Mouse (Mus musculus) embryo, embryonic 9.5 days (tissue): Measurements from ENCODE around the gene Ap3s2.
A peak's percentile ranks its signal among the peaks of the same experiment; 100 is the strongest.

Experiments
- DNase-seq: peaks from one replicate; pipeline ENCODE4 v3.0.0-alpha.2; 2017; ENCODE audit errors: extremely low spot score

Ap3s2 gene

DNA sequence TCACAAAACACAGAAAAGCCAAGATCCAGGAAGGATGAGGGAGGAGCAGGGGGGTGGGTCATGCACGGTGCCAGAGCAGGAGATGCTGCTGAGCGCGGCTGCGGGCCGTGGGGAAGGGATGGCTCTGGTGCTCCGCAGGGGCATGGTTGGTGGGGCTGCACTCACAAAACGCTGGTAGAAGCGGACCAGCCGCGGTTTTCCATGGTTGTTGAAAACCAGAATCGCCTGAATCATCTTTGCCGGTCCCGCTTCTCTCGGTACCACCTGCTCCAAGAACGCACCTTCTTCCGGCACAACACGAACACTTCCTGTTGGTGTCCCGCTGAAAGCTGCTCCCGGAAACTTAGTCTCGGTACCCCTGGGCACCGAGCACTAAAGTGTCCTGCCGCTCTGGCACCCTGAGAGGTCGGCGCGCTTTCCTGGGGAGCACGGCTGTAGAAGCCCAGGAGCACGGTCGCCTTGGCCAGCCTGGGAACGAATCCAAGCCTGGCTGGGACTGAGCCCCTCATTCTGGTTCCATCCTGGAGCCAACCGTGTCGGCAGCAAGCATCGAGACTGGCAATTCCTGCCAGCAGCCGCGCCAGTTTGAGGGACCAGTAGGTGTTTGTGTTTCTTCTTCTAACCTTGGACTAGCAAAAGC is at the start of gene Ap3s2:
TSS of gene Ap3s2 (minus strand) at position 306 of the 640 bp plus-strand sequence.
- peak; percentile 92 for DNase-seq

DNA sequence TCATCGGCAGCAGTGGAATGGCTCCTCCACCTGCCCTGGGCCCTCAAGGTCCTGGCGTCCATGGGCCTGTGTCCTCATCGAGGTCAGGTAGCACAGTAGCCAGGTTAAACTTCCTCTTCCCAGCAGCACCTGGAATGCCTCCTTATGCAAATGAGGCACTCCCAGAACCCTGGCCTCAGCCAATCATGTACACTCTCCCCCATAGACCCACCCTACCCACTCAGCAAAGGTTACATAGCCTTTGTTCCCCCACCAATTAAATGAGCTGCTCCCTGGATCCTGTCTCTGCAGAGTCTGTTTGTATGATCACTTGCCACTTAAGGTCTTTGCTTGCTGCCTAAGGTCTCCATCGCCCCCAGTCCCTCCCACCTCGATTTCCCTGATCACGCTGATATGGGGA is 47.9 kb upstream of the Ap3s2 start:
- DNase-seq = no peak

DNA sequence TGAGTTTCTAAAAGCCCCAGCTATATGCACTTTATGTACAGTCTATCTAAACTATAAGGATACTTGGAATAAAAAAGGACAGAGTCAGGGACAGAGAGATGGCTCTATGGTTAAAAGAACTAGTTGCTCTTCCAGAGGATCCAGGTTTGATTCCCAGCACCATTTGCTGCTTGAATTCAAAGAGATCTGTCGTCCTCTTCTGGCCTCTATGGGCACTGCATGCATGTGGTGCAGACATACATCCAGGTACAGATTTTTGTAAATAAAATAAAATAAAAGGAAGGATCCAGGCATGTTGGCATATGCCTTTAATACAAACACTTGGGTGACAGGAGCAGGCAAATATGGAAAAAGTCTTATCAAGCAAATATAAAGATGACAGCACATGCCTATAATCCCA is 41.2 kb upstream of the Ap3s2 start:
- DNase-seq = no peak

DNA sequence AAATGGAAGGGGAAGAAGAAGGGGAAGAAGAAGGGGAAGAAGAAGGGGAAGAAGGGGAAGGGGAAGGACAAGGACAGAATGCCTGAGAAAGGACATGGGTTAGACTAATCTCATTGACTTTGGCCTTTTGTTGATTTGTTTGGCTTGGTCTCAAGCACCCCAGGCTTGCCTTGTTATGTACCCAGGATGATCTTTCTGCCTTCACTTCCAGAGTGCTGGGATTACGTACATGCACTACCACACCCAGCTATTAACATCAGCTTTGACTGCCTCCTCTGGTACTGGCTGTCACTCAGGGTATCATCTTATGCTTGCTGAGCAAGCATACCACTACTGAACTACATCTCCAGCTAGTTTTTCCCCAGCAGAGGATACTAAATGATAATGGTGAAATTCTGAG is 35.7 kb upstream of the Ap3s2 start:
- no peak for DNase-seq

DNA sequence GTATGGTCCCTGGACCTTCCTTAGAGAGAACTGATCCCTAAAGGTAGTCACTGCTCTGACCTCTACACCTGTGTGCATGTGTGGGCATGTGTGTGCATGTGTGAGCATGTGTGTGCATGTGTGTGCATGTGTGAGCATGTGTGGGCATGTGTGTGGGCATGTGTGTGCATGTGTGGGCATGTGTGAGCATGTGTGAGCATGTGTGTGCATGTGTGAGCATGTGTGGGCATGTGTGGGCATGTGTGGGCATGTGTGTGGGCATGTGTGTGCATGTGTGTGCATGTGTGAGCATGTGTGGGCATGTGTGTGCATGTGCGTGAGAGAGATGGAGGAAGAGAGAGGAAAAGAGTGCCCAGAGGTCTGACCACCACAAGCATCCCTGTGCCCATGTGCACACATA is 34.4 kb upstream of the Ap3s2 start:
- no peak for DNase-seq

DNA sequence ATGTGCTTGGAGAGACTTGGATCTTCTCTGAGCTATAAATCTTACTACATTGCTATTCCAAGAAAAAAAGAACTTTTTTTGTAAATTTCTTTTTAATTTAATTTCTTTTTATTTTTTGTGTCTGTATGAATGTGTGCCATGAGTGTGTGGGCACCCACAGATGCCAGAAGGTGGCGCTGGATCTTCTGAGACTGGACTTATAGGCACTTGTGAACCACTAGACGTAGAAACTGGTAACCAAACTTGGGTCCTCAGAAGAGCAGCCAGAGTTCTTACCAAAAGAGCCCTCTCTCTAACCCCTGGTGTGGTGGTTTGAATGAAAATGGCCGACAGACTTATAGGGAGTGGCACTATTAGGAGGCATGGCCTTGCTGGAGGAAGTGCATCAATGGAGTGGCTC is 30.6 kb upstream of the Ap3s2 start:
- no peak for DNase-seq

DNA sequence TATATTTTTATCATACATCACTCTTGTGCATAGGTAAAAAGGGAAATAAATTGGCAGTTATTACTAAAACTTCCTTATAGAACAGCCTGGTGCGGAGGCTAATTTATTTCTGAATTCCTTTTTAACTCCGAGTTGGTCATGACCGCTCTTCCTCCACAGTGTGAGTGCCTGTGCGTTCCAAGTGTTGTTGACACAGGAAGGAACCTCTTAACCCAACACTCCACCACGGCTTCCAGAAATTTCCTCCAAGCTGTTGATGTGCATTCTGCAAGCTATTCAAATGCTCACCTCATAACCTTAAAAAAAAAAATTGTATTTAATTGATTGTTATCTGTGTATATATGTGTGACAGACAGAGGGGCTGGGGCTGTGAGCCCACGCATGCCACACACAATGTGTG is 29.8 kb upstream of the Ap3s2 start:
- no peak for DNase-seq

DNA sequence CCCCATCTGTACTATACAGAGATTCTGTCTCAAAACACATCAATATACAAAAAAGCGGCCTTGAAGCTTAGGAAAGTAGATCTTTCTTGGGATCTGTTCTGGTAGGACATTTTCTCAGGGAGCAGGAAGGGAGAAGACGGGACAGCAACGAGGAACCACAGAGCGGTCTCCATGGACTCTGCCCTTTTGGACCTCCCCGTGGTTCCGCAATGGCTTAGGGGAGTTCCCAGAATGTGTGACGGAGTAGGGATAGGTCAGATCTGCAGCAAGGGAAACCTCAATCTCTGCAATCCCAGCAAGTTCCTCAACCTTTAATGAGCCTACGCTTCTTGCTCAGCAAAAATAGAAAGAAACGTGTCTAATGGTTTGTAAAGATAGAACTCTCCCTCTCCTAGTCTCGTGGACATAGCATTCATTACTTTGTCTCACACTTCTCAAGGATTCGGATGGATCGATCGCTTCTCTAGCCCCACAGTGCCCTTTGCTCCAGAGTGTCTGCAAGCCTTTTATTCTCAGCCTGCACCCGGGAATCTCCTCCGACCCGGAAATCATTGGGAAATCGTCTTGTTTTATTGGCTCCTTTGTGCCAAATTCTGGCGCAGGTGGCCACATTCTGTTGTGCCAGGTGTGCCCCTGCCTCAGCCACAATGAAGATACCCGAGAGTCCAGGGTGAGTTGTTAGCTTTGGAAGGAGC is 15.2 kb upstream of the Ap3s2 start:
- peak; percentile 43 for DNase-seq

DNA sequence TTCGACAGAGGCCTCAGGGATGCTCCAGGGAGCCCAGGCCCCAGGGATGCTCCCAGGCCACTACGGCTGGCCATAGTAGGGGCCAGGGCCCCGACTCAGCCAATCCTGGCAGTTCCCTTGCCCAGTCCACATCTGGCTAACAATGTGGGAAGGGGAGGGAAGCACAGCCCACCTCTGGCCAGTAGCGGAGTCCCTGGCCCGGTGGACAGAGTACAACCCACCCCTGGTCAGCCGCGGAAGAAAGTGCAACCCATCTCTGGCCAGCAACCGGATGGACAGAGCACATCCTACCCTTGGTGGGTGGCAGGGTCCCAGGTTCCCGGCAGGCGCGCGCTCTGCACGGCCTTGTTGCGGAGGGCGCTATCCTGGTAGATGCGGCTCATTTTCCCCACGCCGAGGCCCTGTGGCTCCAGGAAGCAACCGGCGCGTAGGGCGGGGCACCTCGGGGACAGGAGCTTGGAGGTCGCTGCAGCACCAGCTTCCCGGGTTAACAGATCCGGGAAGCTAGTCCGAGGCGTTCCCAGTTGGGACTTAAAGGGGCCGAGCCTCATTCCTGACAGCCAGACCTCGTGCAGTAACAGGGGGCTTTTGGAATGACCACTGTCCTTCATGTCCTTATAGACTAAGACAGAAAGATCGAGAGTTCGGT is 14.5 kb upstream of the Ap3s2 start, which contains the start of gene Arpin:
TSS of gene Arpin (minus strand) at position 498 of the 649 bp plus-strand sequence.
- DNase-seq = peak; percentile 80

DNA sequence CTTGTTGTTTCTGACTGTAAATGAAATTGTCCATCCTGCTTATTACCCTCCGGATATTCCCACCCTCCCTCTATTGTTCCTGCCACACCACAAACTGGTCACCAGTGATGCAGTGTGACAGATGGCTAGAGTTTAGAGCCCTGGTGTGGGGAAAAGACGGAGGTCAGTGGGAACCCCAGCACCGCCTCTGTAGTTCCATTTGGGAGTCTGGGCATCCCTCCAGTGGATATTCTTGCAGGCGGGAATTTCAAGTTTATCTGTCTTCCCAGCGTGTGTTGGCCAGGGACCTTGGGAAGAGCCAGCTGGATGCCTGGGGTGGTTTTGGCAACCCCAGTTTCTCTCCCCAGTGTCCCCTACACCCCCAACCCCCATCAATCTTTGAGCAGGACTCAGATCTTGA is 14.0 kb upstream of the Ap3s2 start:
- DNase-seq = no peak

DNA sequence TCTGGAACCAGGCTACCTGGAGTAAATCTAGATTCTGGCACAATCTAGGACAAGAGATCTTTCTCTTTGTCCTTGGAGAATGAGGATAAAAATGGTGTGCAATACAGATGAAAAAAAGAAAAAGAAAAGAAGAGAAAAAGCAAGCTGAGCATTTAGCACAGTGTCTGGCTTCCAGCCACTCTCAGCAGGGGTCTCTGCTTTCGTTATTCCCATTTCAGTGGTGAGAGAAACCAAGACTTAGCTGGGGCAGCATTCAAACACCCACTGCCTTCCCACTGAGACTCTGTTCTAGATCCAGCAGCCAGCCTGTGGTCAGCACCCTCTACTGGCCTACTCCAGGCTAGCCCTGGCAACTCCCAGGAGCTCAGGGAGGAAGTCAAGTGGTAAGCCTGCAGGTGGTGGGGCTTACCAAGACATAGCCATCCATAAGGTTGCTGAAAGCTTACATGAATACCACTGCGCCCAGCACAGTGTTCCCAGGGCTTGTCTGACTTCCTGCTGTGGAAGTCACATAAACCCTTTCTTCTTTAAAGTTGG is 8.1 kb upstream of the Ap3s2 start:
- no peak for DNase-seq

DNA sequence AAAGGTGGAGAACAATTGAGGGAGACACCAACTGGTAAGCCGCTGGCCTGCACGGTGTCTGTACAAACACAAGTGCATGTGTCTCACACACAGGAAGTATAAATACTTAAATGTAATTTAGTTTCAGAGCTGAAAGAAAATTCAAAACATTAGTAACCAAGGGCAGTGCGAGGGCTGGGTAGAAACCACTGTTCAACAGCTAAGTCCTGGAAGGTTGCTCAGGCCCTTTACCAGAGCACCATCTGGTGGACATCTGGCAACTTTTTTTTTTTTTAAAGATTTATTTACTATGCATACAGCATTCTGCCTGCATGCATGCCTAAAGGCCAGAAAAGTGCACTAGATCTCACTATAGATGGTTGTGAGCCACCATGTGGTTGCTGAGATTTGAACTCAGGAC is 5.9 kb downstream of the Ap3s2 start:
- DNase-seq = peak; percentile 27

DNA sequence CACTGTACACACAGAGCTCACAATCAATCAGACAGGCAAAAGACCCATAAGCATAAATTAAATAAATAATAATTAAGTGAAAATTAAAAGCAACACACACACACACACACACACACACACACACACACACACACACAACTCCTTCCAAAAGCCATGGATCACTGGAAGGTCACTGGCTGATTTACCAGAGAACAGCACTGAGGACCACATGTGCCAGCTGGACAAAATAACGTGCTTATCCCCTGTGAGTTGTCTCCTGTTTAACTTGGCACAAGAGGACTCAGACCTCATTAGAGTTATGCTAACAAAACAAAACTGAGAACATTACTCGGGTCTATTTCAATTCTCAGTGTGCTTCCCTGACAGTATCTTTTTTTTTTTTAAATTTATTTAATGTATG is 13.1 kb downstream of the Ap3s2 start:
- DNase-seq = no peak

DNA sequence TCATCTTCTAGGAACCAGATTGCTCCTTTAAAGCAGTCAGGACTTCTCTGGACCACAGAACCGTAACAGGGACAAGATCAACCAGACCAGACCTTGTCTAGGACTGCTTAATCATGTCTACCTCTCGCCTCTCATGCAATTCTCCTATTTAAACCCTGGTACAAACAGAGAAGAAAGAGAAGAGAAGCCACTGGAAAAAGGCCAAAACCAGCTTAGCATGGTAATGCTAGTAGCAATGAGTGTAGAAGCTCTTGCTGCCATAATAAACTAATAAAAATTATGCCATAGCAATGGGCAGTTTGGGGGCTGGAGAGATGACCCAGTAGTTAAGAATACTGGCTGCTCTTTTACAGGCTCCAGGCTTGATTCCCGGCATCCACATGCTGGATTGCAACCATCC is 13.5 kb downstream of the Ap3s2 start:
- no peak for DNase-seq

DNA sequence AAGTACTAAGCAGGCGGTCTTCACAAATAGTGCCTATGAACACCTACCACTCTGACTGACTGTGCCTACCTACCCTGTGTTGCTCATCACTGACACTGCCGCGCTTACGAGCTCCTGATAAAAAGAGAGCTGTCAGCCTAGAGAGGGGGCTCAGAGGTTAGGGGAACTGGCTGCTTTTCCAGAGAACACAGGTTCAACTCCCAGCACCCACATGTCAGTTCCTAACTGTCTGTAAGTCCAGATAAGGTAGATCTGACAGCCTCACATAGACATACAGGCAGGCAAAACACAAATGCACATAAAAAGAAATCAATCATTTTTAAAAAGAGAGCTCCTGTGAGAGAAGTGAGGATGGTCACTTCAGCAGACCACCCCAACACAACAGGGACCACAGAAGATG is 15.3 kb downstream of the Ap3s2 start:
- DNase-seq = no peak

DNA sequence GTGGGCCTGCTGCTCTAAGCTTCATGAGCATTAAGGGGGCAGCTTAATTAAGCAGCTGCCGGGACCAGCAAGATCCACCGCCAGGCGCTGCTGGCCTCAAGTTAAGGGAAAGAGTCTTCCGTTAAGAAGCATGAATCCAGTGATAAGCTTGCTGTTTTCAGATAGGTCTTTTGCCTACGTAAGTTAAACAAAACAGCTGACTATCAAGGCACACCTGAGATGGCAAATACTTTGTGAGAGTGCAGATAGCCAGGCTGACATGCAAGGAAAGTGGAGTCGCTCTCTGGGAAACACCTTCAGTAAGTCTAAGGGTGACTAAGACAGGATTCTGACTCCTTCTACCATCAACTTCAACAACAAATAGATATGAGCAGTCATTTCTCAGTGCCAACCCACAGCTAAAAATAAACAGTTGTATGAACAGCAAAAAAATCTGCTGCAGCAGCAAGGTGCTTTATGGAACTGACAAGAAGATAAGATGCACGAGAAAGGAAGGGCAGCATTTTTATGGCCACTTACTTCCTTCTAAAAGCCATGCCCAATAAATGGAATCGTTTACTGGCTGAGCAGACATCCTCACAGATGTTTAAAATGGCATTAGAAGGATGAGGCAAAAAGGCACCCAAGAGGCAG is 17.2 kb downstream of the Ap3s2 start:
- DNase-seq = no peak

DNA sequence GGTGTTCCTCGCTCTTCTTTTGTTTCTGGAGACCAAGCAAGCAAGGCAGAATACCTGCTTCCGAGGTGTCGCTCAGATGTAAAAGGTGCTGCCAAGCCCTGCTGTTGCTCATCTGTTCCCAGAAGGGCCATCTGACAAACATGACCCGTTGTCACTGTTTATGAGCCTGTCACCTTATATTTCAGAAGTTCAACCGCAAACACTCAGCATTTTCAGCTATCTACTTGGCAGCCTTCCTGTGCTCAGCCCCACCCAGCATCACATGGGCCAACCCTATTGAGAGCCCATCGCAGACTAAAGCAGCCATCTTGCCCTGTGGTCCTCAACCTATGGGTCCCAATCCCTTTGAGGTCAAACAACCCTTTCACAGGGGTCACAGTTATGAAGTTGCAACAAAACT is 19.7 kb downstream of the Ap3s2 start:
- no peak for DNase-seq

DNA sequence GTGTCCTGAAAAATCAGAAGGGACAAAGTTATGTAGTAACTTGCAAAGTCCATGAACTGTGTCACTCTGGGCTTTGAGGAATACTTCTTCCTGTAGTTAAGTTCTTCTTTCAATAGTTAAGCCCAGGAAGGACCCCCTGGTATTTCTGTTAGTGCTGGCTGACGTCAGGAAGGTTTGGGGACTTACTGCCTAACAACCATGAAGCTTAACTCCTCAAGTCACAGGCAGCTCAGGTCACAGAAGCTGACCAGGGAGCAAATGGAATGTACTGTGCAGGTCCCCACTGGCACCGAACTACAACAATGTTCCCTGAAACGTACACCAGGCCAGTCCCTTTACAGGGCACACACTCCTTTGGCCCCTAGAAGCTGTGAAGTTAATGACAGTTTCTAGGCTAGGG is 25.2 kb downstream of the Ap3s2 start:
- DNase-seq = no peak

DNA sequence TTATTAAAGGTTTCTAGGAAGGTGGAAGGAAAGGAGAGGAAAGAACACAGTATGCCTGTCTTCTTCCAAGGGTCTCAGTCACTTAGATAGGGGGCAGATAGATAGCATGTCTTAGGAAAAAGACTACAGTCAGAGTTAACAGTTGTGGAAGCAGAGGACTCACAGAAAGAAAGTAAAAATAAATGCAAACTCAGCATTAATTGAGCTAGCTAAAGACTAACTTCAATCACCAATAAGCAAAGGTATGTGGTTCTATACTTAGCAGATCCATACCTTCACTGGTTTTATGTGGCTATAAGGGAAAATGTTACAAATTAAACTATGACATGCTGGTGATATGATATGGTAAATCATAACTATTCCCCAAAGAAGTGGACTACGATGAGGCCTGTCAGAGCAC is 25.7 kb downstream of the Ap3s2 start:
- no peak for DNase-seq

DNA sequence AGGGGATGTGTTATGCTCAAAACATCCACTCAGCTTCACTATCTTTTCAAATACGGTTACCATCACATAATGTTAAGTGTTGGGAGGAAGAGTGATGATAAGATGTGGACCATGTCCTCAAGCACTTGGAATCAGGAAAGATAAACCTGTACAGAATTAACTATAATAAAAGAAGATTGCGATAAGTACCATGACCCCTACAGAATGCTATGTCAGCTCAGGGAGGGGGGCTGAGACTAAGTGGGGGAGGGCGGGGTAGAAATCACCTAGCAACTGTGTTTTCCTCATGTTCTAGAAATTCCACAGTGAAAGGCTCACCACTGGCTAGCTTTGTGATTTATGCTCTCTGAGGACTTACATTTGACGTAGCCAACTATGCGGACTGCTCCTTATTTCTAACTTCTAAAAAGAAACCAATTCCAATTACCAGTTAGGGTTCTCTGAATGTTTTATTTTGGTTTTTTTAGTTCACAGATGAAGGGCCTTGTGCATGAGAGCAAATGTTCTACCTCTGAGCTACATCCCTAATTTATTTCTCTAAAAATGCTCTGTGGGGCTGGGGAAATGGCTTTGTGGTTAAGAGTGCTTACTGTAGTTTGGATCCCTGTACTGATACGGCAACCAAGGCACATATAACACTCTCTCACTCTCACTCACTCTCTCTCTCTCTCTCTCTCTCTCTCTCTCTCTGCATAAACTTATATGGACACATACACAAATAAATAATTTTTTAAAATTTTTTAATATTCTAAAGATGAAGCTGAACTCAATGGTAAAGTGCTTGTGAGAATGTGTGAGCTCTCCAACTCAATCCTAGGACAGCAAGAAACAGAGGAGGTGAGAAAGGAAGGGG is 27.6 kb downstream of the Ap3s2 start:
- no peak for DNase-seq

DNA sequence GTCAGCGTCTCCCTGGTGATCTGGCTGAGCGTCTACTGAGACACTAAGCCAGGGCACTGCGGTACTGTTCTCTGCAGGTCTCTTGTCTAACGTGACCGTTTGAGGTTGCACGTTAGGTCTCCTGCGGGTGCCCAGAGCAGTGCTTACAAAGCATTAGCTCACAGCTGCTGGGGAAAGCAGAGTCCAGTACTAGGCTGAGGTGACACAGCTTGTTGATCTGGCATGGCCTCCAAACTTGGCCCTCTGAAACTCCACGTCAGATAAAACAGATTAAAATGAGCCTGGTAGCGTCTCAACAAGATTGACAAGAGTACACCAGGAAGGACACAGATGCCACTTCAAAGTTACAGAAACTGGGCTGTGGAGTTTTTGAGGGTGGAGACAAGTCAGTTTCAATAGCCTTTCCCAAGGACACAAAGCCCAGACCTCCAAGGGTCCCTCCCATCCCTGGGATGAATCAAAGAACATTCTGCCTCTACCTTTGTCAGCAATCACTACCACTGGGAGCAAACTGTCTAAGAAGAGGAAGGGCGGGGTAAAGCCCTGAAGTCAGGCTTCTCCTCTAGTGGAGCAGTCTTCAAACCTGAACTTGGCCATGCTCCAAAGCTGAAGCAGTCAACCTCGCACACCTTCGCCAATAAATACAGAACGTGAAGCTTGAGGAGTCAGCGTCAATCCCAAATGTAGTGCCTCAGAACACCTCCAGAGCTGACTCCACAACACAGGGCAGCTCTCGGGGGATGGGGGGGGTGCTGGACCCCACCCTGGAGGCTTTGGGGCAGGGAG is 29.8 kb downstream of the Ap3s2 start:
- no peak for DNase-seq
